Mouse (Mus musculus): ENCODE data around the gene Cacna1c. TPM values are rescaled to one million over a fixed set of nuclear protein-coding genes. Genes with fewer than 3 reads are reported as not detected.

Cacna1c gene
- polyA plus RNA-seq, 1 experiment from 2014 or later, result 7.3 TPM

DNA sequence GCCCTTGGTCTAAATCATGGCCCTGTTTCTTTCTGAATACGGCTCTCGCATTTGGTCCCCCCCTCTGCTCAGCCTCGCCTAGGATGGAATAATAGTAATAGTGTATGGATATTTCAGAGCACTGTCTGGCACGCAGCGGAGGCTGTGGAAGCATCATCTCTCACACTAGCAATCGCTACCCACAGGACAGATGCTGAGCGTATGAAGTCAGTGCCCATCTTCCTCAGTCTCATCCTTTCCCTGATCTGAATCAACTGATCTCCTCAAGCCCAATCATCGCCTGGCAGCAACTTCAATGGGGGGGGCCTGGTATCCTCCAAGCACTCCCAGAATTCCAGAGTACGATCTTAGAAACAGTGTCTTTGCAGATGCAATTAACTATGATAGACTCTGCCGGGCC, 518.2 kb downstream of the Cacna1c start:
- Histone ChIP-seq H3K4me3 (no peak overlapping the region), H3K36me3 (no peaks in the 10 kb centered on the region), H3K4me1 (0 out of 2 replicates have a peak, but pooled peaks cover 5% of the 10 kb centered on the region), H3K27me3 (no peaks in the 10 kb centered on the region), H3K9ac (no peak overlapping the region), H3K4me2 (replicated peaks) (no peak overlapping the region), H3K9me3 (replicated peaks) (no peaks in the 10 kb centered on the region), H3K27ac (no peak overlapping the region)
- ATAC-seq (ENCODE audit: low FRiP score), result no peak
- 92% methylated on average over 10 of the region's 10 CpGs for whole genome bisulfite sequencing

DNA sequence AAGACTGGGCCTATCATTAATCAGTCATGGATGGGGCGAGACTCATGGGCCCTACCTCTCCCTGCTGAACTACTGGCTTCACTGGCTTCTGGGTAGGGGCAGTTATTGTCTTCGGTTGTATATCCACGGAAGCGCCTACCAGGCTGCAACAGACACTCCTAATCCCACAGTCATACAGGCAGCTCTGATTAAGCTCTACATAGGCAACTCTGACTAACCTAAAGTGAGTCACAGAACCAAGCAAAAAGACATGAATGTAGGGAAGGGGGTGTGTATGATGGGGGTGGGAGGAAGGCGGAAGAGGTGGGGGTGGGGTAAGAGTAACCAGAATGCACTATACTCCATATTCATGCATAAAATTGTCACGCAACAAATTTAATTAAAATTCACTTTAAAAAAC, 518.9 kb downstream of the Cacna1c start:
- 87% methylated on average over 6 of the region's 6 CpGs for WGBS

DNA sequence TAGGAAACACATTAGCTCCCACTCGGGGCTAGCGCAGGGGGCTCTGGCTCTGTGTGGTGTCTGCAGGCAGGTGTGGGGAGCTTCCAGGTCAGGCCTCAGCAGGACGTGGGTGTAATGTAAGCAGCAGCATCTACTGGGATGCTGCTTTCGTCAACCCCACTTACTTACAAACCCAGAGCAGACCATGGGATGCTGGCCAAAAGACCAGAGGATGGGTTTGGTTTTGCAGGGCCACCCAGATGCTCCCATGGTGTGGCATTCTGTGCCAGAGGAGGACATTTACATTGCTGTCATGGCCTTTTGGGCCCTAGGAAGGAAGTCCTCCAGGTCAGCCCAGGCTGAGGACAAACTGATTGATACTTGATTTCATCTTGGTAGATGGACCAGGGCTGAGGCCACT, 521.4 kb downstream of the Cacna1c start:
- Histone ChIP-seq H3K4me1 (no peaks in the 10 kb centered on the region), H3K27ac (no peak overlapping the region), H3K9me3 (replicated peaks) (no peaks in the 10 kb centered on the region), H3K9ac (no peak overlapping the region), H3K4me3 (no peak overlapping the region), H3K36me3 (no peaks in the 10 kb centered on the region), H3K27me3 (no peaks in the 10 kb centered on the region), H3K4me2 (replicated peaks) (no peak overlapping the region)
- 84% methylated on average over 4 of the region's 4 CpGs for WGBS
- ATAC-seq (ENCODE audit: low FRiP score), result no peak

More for the DNA sequence above, 518.9 kb downstream of the Cacna1c start:
- Histone ChIP-seq H3K9me3 (replicated peaks) (no peaks in the 10 kb centered on the region), H3K27me3 (no peaks in the 10 kb centered on the region), H3K27ac (no peak overlapping the region), H3K4me3 (no peak overlapping the region), H3K4me1 (0 out of 2 replicates have a peak, but pooled peaks cover 5% of the 10 kb centered on the region), H3K36me3 (no peaks in the 10 kb centered on the region), H3K4me2 (replicated peaks) (no peak overlapping the region), H3K9ac (no peak overlapping the region)
- ATAC-seq (ENCODE audit: low FRiP score), result no peak

DNA sequence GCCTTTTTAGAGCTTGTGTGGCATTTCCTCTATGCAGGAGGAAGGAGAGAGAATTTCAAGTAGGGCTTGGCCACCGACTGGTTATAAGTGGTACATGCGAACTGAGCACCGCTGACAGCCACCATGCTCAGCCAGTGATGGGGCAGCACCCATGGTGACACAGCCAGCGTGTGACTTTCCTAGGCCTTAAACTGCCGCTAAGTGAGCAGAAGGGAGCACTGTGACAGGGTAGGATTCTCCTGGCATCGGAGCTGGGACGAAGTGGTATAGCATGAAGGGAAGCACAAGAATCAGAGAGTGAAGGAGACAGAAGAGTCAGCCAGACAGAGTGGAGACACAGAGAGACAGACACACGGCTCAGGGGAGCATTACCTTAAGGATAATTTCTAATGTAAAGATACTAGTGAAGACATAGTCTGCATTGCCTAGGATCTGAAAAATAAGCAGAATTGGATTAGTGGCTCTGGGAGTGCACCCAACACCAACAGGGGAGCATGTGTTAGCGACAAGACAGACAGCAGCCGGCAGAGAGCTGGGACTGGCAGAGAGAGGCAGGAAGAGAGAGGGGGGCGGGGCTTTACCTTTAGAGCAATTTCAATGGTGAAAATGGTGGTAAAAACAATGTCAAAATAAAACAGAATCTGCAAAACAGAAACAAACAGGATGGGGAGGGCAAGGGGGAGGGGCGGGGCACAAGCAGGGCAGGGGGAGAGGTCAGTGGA, 522.1 kb downstream of the Cacna1c start:
- H3K27me3 ChIP-seq, result no peaks in the 10 kb centered on the region
- WGBS, result 80% methylated on average over 12 of the region's 12 CpGs
- no peak for ATAC-seq (ENCODE audit: low FRiP score)
- no peaks in the 10 kb centered on the region for H3K4me1 ChIP-seq
- no peak overlapping the region for H3K9ac ChIP-seq
- no peaks in the 10 kb centered on the region for H3K9me3 ChIP-seq (replicated peaks)
- no peak overlapping the region for H3K27ac ChIP-seq
- H3K36me3 ChIP-seq, result no peaks in the 10 kb centered on the region
- no peak overlapping the region for H3K4me3 ChIP-seq
- no peak overlapping the region for H3K4me2 ChIP-seq (replicated peaks)

DNA sequence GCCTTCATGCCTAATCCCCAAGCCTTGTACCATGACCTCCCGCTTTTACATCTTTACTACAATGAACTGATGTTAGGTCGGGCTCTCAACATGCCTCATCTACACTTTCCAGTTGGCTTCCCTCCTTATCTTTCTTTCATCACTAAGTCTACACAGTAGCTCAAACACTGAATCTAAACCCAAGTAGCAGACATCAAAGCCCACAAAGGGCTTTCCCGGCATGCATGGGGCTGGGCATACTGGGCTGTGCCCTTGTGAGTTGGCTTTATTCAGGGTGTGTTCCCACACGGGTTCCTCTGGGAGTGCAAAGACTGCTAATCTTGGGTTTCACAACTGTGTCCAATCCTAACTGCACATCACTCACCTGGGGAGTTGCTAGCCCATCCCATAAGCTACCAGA, 542.9 kb downstream of the Cacna1c start:
- Histone ChIP-seq H3K4me3 (no peak overlapping the region), H3K36me3 (no peaks in the 10 kb centered on the region; the same call in 1 of the 2 replicates), H3K27ac (no peak overlapping the region), H3K9ac (no peak overlapping the region), H3K4me1 (no peaks in the 10 kb centered on the region), H3K9me3 (replicated peaks) (no peaks in the 10 kb centered on the region), H3K4me2 (replicated peaks) (no peak overlapping the region), H3K27me3 (no peaks in the 10 kb centered on the region)
- WGBS, result 92% methylated on average over 4 of the region's 4 CpGs
- no peak for ATAC-seq (ENCODE audit: low FRiP score)

DNA sequence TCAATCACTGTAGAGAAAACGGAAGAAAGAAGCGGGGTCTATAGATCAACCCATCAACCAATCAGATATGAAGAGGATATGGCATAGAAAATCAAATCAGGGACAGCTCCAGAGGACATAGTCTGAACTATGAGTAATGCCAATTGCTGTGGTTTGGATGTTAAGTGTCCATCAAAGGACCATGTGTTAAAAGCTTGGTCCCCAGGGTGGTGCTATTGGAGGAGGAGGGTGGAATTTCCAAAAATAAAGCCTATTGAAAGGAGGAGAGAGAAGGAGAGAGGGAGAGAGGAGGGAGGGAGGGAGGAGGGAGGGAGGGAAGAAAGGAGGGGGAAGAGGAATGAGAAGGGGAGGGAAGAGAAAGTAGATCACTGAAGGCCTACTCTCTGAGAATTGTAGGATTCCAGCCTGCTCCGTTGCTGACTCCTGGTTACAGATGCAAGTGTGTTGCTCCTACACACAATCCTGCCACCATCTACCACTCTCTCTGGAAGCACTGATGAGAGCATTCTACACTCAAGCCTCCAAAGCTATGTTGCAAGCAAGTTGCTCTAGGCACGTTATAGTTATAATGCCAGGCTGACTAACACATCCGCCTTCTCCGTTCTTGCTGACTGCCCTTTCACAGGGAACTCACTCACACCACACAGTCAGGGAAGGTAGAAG, 547.0 kb downstream of the Cacna1c start:
- ATAC-seq (ENCODE audit: low FRiP score), result no peak

DNA sequence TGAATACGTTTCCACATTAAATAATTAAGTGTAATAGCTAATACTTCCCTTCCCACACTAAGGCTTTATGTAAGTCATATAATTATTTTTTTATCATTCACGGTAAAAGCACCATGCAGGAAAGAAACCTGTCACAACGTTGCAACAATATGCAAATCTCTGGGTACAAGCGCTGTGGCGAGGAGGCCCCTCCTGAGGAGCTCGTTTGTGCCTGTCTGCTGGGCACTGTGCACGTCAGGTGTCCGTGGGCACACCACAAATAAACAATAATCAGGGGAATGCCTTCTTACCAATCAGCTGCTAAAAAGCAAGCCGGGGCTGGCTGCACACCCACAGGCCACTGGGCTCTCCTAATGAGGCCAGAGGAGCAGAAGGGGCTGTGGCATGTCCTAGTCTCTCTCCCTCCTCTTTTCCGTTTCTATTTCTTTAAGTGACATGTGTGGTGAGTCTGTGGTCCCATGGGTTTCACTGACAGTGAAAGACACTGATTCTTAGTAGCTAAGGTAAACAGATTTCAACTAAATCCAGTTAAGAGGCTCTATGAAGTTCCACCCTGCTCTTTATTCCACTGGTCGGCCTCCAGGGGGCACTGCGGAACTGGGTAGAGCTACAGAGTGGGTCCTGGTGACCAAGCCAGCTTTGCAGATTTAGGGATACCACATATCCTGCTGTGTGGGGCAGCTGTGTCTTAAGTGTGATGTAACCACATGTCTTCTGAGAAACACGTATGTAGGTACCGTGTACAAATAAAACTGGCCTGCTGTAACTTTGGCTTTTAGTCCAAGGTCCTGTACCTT, 549.8 kb downstream of the Cacna1c start:
- H3K36me3 ChIP-seq, result no peaks in the 10 kb centered on the region
- WGBS, result 57% methylated on average over 14 of the region's 14 CpGs
- H3K9me3 ChIP-seq (replicated peaks), result no peaks in the 10 kb centered on the region
- H3K4me2 ChIP-seq (replicated peaks), result no peak overlapping the region
- H3K9ac ChIP-seq, result no peak overlapping the region
- ATAC-seq (ENCODE audit: low FRiP score), result peak; percentile 78
- H3K27me3 ChIP-seq, result no peaks in the 10 kb centered on the region
- H3K4me1 ChIP-seq, result peaks cover 5% of the 10 kb centered on the region; the same call in 1 of the 2 replicates
- no peak overlapping the region for H3K4me3 ChIP-seq
- no peak overlapping the region for H3K27ac ChIP-seq

More for the DNA sequence above, 547.0 kb downstream of the Cacna1c start:
- WGBS, result 85% methylated on average over 6 of the region's 6 CpGs
- Histone ChIP-seq H3K36me3 (no peaks in the 10 kb centered on the region; the same call in 1 of the 2 replicates), H3K9me3 (replicated peaks) (no peaks in the 10 kb centered on the region), H3K27me3 (no peaks in the 10 kb centered on the region), H3K4me1 (peaks cover 5% of the 10 kb centered on the region; the same call in 1 of the 2 replicates), H3K4me3 (no peak overlapping the region), H3K27ac (no peak overlapping the region), H3K4me2 (replicated peaks) (no peak overlapping the region), H3K9ac (no peak overlapping the region)

DNA sequence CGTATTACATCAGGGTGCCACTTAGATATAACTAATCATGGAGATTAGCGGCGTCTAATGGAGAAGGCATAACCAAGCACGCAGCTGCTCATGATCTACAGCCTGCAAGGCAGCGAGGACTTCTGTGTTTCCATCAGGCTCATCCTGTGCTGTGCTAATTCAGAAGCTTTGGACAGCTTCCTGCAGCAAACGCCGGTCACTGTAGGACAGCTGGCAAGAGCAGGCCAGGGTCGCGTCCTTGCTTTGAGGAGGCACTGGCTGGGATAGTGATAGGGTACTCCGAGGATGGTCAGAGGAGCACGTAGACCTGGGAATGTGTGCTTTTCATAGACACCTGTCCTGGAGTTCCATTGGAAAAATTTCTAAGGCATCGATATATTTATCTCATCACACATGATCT, 551.4 kb downstream of the Cacna1c start:
- H3K9me3 ChIP-seq (replicated peaks), result no peaks in the 10 kb centered on the region
- no peak overlapping the region for H3K9ac ChIP-seq
- no peaks in the 10 kb centered on the region for H3K27me3 ChIP-seq
- peaks cover 5% of the 10 kb centered on the region; the same call in 1 of the 2 replicates for H3K4me1 ChIP-seq
- whole genome bisulfite sequencing, result 89% methylated on average over 12 of the region's 12 CpGs
- no peak for ATAC-seq (ENCODE audit: low FRiP score)
- no peak overlapping the region for H3K27ac ChIP-seq
- H3K4me3 ChIP-seq, result no peak overlapping the region
- H3K36me3 ChIP-seq, result no peaks in the 10 kb centered on the region
- no peak overlapping the region for H3K4me2 ChIP-seq (replicated peaks)

DNA sequence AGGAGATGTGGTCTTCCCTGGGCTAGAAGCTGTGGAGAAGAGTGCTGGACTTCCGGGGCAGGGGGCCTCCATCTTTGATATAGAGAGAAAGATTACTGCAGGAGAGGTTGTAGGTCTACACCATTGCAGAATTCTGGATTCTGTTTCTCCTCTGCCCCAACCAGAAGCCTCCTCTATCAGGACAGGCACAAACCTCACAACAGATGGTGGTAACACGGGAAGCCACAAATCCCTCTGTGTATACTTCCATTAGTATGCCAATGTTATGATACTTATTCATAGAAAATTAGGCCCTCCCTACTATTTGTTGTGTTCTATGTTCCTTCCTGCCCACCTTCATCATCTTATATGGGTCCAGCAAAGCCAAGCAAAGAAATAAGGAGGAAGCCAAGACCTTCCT, 552.7 kb downstream of the Cacna1c start:
- H3K27me3 ChIP-seq, result no peaks in the 10 kb centered on the region
- ATAC-seq (ENCODE audit: low FRiP score), result no peak
- H3K9ac ChIP-seq, result no peak overlapping the region
- H3K36me3 ChIP-seq, result no peaks in the 10 kb centered on the region
- no peak overlapping the region for H3K27ac ChIP-seq
- WGBS, result 88% methylated on average over 2 of the region's 2 CpGs
- H3K9me3 ChIP-seq (replicated peaks), result no peaks in the 10 kb centered on the region
- no peak overlapping the region for H3K4me3 ChIP-seq
- no peak overlapping the region for H3K4me2 ChIP-seq (replicated peaks)
- peaks cover 5% of the 10 kb centered on the region; the same call in 1 of the 2 replicates for H3K4me1 ChIP-seq

DNA sequence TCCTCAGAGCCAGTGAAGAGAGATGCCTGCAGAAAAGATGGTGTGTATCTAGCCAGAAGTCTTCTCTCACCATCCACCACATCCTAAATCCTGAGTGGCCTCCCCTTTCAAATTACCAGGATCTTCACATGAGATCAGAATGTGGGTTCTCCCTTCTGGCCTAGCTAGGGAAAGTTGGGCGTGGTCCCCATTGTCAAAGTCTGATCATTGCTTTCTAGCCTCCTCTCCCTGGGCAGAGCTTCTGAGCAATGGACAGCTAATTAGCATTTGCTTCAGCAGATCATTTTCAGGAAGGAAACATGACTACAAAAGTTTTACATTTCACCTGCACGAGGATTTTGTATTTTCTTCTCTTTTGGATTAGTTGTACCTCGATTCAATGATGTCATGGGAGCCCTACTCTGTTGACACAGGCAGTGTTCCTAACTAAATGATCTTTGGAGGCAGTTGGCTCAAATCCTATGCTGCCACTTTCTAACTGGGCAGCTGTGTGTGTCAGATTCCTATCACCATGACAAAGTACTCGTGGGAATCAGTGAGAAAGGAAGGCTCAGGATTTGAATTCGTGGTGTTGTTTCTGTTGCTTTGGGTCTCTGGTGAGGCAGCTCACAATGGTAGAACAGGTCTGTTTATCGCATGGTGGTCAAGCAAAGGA, 554.4 kb downstream of the Cacna1c start:
- no peaks in the 10 kb centered on the region for H3K27me3 ChIP-seq
- no peak for ATAC-seq (ENCODE audit: low FRiP score)
- H3K4me3 ChIP-seq, result no peak overlapping the region
- peaks cover 3% of the 10 kb centered on the region; the same call in 1 of the 2 replicates for H3K4me1 ChIP-seq
- H3K9me3 ChIP-seq (replicated peaks), result peaks cover 12% of the 10 kb centered on the region
- H3K4me2 ChIP-seq (replicated peaks), result no peak overlapping the region
- H3K27ac ChIP-seq, result no peak overlapping the region
- peaks cover 7% of the 10 kb centered on the region for H3K36me3 ChIP-seq
- H3K9ac ChIP-seq, result no peak overlapping the region
- WGBS, result 83% methylated on average over 6 of the region's 6 CpGs

DNA sequence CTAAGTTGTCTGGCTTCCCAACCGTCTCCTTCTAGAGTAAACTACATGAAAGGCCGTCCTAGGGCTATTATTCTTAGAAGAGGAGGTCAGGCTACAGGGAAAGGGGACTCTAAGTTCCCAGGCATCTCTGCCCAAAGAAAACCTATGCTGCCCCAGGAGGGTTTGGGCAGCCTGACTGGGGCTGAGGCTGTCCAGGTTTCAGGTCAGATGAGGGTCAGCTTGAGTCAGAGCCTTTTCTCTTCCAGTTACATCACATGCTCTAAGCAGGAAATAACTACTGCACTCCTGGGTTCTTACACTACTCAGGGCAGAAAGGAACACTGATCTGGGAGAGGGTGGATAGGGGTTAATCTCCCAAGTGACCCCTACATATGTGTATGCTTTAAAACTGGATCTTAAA, 556.4 kb downstream of the Cacna1c start:
- H3K36me3 ChIP-seq, result peaks cover 10% of the 10 kb centered on the region
- no peak overlapping the region for H3K4me3 ChIP-seq
- peaks cover 16% of the 10 kb centered on the region for H3K9me3 ChIP-seq (replicated peaks)
- H3K27ac ChIP-seq, result no peak overlapping the region
- WGBS, result 46% methylated on average over 2 of the region's 2 CpGs
- no peak overlapping the region for H3K9ac ChIP-seq
- no peak for ATAC-seq (ENCODE audit: low FRiP score)
- H3K4me1 ChIP-seq, result no peaks in the 10 kb centered on the region
- no peak overlapping the region for H3K4me2 ChIP-seq (replicated peaks)
- H3K27me3 ChIP-seq, result no peaks in the 10 kb centered on the region

DNA sequence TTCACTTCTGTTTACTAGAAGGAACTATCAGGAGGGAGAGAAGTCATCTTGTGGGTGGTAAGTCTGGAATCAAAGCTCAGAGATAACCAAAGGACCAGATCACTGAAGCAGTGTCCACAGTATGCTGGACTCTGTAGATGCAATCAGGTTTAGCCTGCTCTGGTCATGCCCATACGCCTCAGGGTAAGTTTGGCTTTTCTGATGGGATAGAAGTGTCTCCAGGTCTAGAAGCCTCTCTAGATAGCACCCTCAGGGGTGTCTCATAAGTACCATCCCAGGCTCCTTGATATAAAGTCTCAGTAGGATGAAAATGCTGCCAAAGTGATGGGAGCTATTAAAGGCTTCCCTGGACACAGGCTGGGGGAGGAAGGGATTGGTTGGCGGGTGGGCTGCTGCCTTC, 557.3 kb downstream of the Cacna1c start:
- no peak overlapping the region for H3K9ac ChIP-seq
- H3K4me3 ChIP-seq, result no peak overlapping the region
- no peaks in the 10 kb centered on the region for H3K4me1 ChIP-seq
- no peak overlapping the region for H3K27ac ChIP-seq
- 85% methylated on average over 2 of the region's 2 CpGs for WGBS
- peaks cover 10% of the 10 kb centered on the region for H3K36me3 ChIP-seq
- no peaks in the 10 kb centered on the region for H3K27me3 ChIP-seq
- no peak for ATAC-seq (ENCODE audit: low FRiP score)
- H3K9me3 ChIP-seq (replicated peaks), result peaks cover 16% of the 10 kb centered on the region
- no peak overlapping the region for H3K4me2 ChIP-seq (replicated peaks)
